14 mouse cellular contexts compared by ENCODE assay signal in genomic region chr3:37936251-37936931, GRCm38 (mm10).
A peak's percentile ranks its signal among the peaks of the same experiment; 100 is the strongest.
DNase-seq lines count a peak whose midpoint lies in the region; ATAC-seq and TF ChIP-seq lines count a peak whose summit lies in the region.
"Had no signal": no experiment of that assay in that cellular context is flagged by ENCODE, and none has a peak within 500 bp of the region (broad histone marks: within the 10 kb centered on the region; RNA-seq: fewer than 3 reads in every experiment).

No protein-coding gene starts in this region.

- TF ChIP-seq CTCF in lung, adult 2 months (IDR thresholded peaks at IDR 0.05; ENCODE audit: insufficient read depth, low read length), result no peak
- no peak for TF ChIP-seq CTCF in kidney, postnatal 0 days (IDR thresholded peaks at IDR 0.05; ENCODE audit: low read depth)

- H3K27me3 ChIP-seq in lung, embryonic 15.5 days, result no peaks in the 10 kb centered on the region
- H3K27me3 ChIP-seq in kidney, postnatal 0 days (ENCODE audit: insufficient read depth, low read length), result no peaks in the 10 kb centered on the region
- H3K27me3 ChIP-seq in stomach, embryonic 15.5 days (replicated peaks), result no peaks in the 10 kb centered on the region
- no peaks in the 10 kb centered on the region for H3K27me3 ChIP-seq in forebrain, embryonic 12.5 days
- H3K27me3 ChIP-seq: forebrain, embryonic 15.5 days had no signal

- DNase-seq in lung, adult 2 months, result no peak
- DNase-seq in hindlimb bud, embryonic 11.5 days (ENCODE audit: extremely low spot score, low read depth, low spot score), result peak; percentile 42
- DNase-seq in kidney, postnatal 0 days (ENCODE audit: low spot score), result peak; percentile 96
- no peak for DNase-seq in thymus, postnatal 0 days (ENCODE audit: low spot score)
- no peak for DNase-seq in layer of hippocampus, adult 8-10 months (ENCODE audit: low spot score in 2 of 2)
- DNase-seq: adrenal gland, postnatal 14 days; cerebellum, postnatal 36 days; heart, postnatal 36 days had no signal

- no peak for ATAC-seq in lung, embryonic 15.5 days (ENCODE audit: borderline replicate concordance, extremely low read depth, low FRiP score, low TSS enrichment)
- ATAC-seq in kidney, postnatal 0 days (replicated peaks; ENCODE audit: low FRiP score, low read depth), result peak; percentile 82
- ATAC-seq in stomach, embryonic 15.5 days (ENCODE audit: insufficient read depth, low FRiP score, low read depth), result no peak
- ATAC-seq in forebrain, embryonic 12.5 days (ENCODE audit: low FRiP score), result no peak
- ATAC-seq: forebrain, embryonic 15.5 days had no signal

- H3K9ac ChIP-seq in lung, embryonic 15.5 days, result no peak overlapping the region
- H3K9ac ChIP-seq in kidney, postnatal 0 days (ENCODE audit: low read depth, low read length), result no peak overlapping the region
- no peak overlapping the region for H3K9ac ChIP-seq in stomach, embryonic 15.5 days
- no peak overlapping the region for H3K9ac ChIP-seq in forebrain, embryonic 12.5 days
- H3K9ac ChIP-seq: forebrain, embryonic 15.5 days had no signal

- H3K4me3 ChIP-seq in lung, embryonic 15.5 days, result no peak overlapping the region
- H3K4me3 ChIP-seq in lung, adult 2 months (replicated peaks; ENCODE audit: extremely low read depth, low read depth, low read length), result no peak overlapping the region
- no peak overlapping the region for H3K4me3 ChIP-seq in kidney, postnatal 0 days (replicated peaks; ENCODE audit: low read depth, low read length)
- no peak overlapping the region for H3K4me3 ChIP-seq in stomach, embryonic 15.5 days (replicated peaks)
- no peak overlapping the region for H3K4me3 ChIP-seq in forebrain, embryonic 12.5 days (replicated peaks)
- H3K4me3 ChIP-seq: forebrain, embryonic 15.5 days; left cerebral cortex, adult 2 months had no signal

- no peaks in the 10 kb centered on the region for H3K36me3 ChIP-seq in lung, embryonic 15.5 days
- H3K36me3 ChIP-seq in kidney, postnatal 0 days (ENCODE audit: insufficient read depth, low read length), result no peaks in the 10 kb centered on the region
- no peaks in the 10 kb centered on the region for H3K36me3 ChIP-seq in stomach, embryonic 15.5 days
- H3K36me3 ChIP-seq in forebrain, embryonic 12.5 days (replicated peaks), result no peaks in the 10 kb centered on the region
- H3K36me3 ChIP-seq: forebrain, embryonic 15.5 days; G1E had no signal

- 51% methylated on average over 12 of the region's 12 CpGs for WGBS in lung, embryonic 15.5 days
- WGBS in lung, adult 2 months, result 66% methylated on average over 12 of the region's 12 CpGs
- WGBS in kidney, postnatal 0 days, result 12% methylated on average over 12 of the region's 12 CpGs
- WGBS in stomach, embryonic 15.5 days, result 49% methylated on average over 12 of the region's 12 CpGs
- 83% methylated on average over 12 of the region's 12 CpGs for WGBS in forebrain, embryonic 12.5 days

- no peak for TF ChIP-seq POLR2A in lung, adult 2 months (IDR thresholded peaks at IDR 0.05; ENCODE audit: borderline replicate concordance, extremely low read depth, low read depth, low read length)

- peak overlapping the region; percentile 88; the same call in 1 of the 2 replicates for H3K27ac ChIP-seq in lung, embryonic 15.5 days
- peak overlapping the region; percentile 92 for H3K27ac ChIP-seq in kidney, postnatal 0 days
- H3K27ac ChIP-seq in stomach, embryonic 15.5 days, result peak overlapping the region; percentile 57
- no peak overlapping the region for H3K27ac ChIP-seq in forebrain, embryonic 12.5 days
- H3K27ac ChIP-seq: forebrain, embryonic 15.5 days; left cerebral cortex, adult 2 months had no signal

- no peak overlapping the region for H3K4me2 ChIP-seq in lung, embryonic 15.5 days
- H3K4me2 ChIP-seq in kidney, postnatal 0 days (ENCODE audit: low read length), result peak overlapping the region; percentile 50
- H3K4me2 ChIP-seq in stomach, embryonic 15.5 days, result peak overlapping the region; percentile 14; the same call in 1 of the 2 replicates
- no peak overlapping the region for H3K4me2 ChIP-seq in forebrain, embryonic 12.5 days
- H3K4me2 ChIP-seq: forebrain, embryonic 15.5 days had no signal

- H3K4me1 ChIP-seq in lung, embryonic 15.5 days, result peaks cover 46% of the 10 kb centered on the region
- H3K4me1 ChIP-seq in lung, adult 2 months (ENCODE audit: control insufficient read depth, insufficient read depth, low read length), result peaks cover 15% of the 10 kb centered on the region
- H3K4me1 ChIP-seq in kidney, postnatal 0 days (replicated peaks; ENCODE audit: insufficient read depth, low read length), result peaks cover 31% of the 10 kb centered on the region
- H3K4me1 ChIP-seq in stomach, embryonic 15.5 days, result peaks cover 16% of the 10 kb centered on the region
- H3K4me1 ChIP-seq in forebrain, embryonic 12.5 days, result peaks cover 10% of the 10 kb centered on the region; the same call in 1 of the 2 replicates
- H3K4me1 ChIP-seq: forebrain, embryonic 15.5 days had no signal

- no peaks in the 10 kb centered on the region for H3K9me3 ChIP-seq in lung, embryonic 15.5 days
- H3K9me3 ChIP-seq in kidney, postnatal 0 days (replicated peaks; ENCODE audit: low read length), result no peaks in the 10 kb centered on the region
- no peaks in the 10 kb centered on the region for H3K9me3 ChIP-seq in stomach, embryonic 15.5 days
- H3K9me3 ChIP-seq in forebrain, embryonic 12.5 days, result no peaks in the 10 kb centered on the region
- H3K9me3 ChIP-seq: forebrain, embryonic 15.5 days; G1E had no signal

Comparison
In these comparisons a context has a peak if more than half of its experiments do, and no peak if none do; other contexts are left out.
1. H3K4me2 ChIP-seq: peak in kidney, postnatal 0 days (single experiment) and stomach, embryonic 15.5 days (single experiment); none in lung, embryonic 15.5 days (single experiment) and forebrain, embryonic 12.5 days (single experiment).
2. DNase-seq: peak in hindlimb bud, embryonic 11.5 days (single experiment) and kidney, postnatal 0 days (single experiment); none in lung, adult 2 months (single experiment), thymus, postnatal 0 days (single experiment) and layer of hippocampus, adult 8-10 months (0 of 2).